Mouse (Mus musculus) regulatory T cell (primary cell): ENCODE results near the gene Cfap299.
"Not testable (repeated sequence)": the region's sequence is repeated elsewhere in the genome, so short reads cannot be mapped to it uniquely, and the experiment has no call there.

Experiments
- in situ Hi-C: fragments of 300-600 bp; cut with MboI, MseI; formaldehyde crosslinking; loops from one replicate; pipeline ENCODE4 v1.15.1; 2025; ENCODE audit warnings: high pct_unique_total_duplicates

Gene Cfap299

GRCm38 (mm10) chr5:98522270-98522977 is 193.3 kb downstream of the Cfap299 start:
- in situ Hi-C loops, result no loop called here

GRCm38 (mm10) chr5:98523050-98523449 is 193.9 kb downstream of the Cfap299 start:
- in situ Hi-C loops, result no loop called here

- in situ Hi-C loops, result no loop called here
These were observed 194.7 kb downstream of the Cfap299 start for GRCm38 (mm10) chr5:98523783-98524182.

GRCm38 (mm10) chr5:98541333-98541732 is 212.2 kb downstream of the Cfap299 start:
- in situ Hi-C loops, result no loop called here

GRCm38 (mm10) chr5:98550285-98550684 is 221.2 kb downstream of the Cfap299 start:
- in situ Hi-C loops, result no loop called here

GRCm38 (mm10) chr5:98550873-98551272 is 221.8 kb downstream of the Cfap299 start:
- in situ Hi-C loops, result no loop called here

GRCm38 (mm10) chr5:98552395-98552794 is 223.3 kb downstream of the Cfap299 start, which contains the start of gene Gm11111:
Gm11111 (plus strand) TSS chr5:98552695.
- in situ Hi-C loops, result no loop called here

- in situ Hi-C loops, result no loop called here
These were observed 223.9 kb downstream of the Cfap299 start for GRCm38 (mm10) chr5:98552811-98553601.

GRCm38 (mm10) chr5:98561301-98561700 is 232.2 kb downstream of the Cfap299 start:
- in situ Hi-C loops, result no loop called here

- in situ Hi-C loops, result no loop called here
These were observed 233.7 kb downstream of the Cfap299 start for GRCm38 (mm10) chr5:98562806-98563205.

- in situ Hi-C loops, result no loop called here
These were observed 234.7 kb downstream of the Cfap299 start for GRCm38 (mm10) chr5:98563801-98564200.

- in situ Hi-C loops, result no loop called here
These were observed 237.5 kb downstream of the Cfap299 start for GRCm38 (mm10) chr5:98566461-98567193.

GRCm38 (mm10) chr5:98568481-98568880 is 239.4 kb downstream of the Cfap299 start:
- in situ Hi-C loops, result no loop called here

- in situ Hi-C loops, result no loop called here
These were observed 240.0 kb downstream of the Cfap299 start for GRCm38 (mm10) chr5:98569029-98569513.

GRCm38 (mm10) chr5:98572392-98572791 is 243.3 kb downstream of the Cfap299 start:
- in situ Hi-C loops, result no loop called here

- in situ Hi-C loops, result no loop called here
These were observed 245.8 kb downstream of the Cfap299 start for GRCm38 (mm10) chr5:98574711-98575470.

- in situ Hi-C loops, result no loop called here
These were observed 246.3 kb downstream of the Cfap299 start for GRCm38 (mm10) chr5:98575471-98575834.

- in situ Hi-C loops, result not testable (repeated sequence)
These were observed 247.4 kb downstream of the Cfap299 start for GRCm38 (mm10) chr5:98576538-98576937.

- in situ Hi-C loops, result no loop called here
These were observed 249.3 kb downstream of the Cfap299 start for GRCm38 (mm10) chr5:98578398-98578797.

GRCm38 (mm10) chr5:98580811-98581210 is 251.7 kb downstream of the Cfap299 start:
- in situ Hi-C loops, result no loop called here

- in situ Hi-C loops, result no loop called here
These were observed 252.9 kb downstream of the Cfap299 start for GRCm38 (mm10) chr5:98582051-98582450.
